Mouse (Mus musculus) midbrain, embryonic 10.5 days (tissue): ENCODE data around the gene Hacd4. TPM values are rescaled to one million over a fixed set of nuclear protein-coding genes. Genes with fewer than 3 reads are reported as not detected.

Source experiments
- DNase-seq: peaks from one replicate; pipeline ENCODE4 v3.0.0-alpha.2; 2017; ENCODE audit warnings: low spot score
- H3K27ac ChIP-seq: fragments of 300-500 bp; sonication (generic); replicated peaks from 2 replicates; pipeline ENCODE4 v1.5.1; 2016; ENCODE audit warnings: mild to moderate bottlenecking
- H3K27me3 ChIP-seq: fragments of 300-500 bp; sonication (generic); 2 replicates; pipeline ENCODE4 v1.6.1; 2016; ENCODE audit warnings: low read depth, mild to moderate bottlenecking; ENCODE audit not compliant: poor library complexity, severe bottlenecking
- H3K36me3 ChIP-seq: fragments of 300-500 bp; sonication (generic); 2 replicates; pipeline ENCODE4 v1.6.1; 2016; ENCODE audit warnings: mild to moderate bottlenecking, moderate library complexity
- H3K4me1 ChIP-seq: fragments of 300-500 bp; sonication (generic); 2 replicates; pipeline ENCODE4 v1.6.1; 2016
- H3K4me3 ChIP-seq: fragments of 300-500 bp; sonication (generic); 2 replicates; pipeline ENCODE4 v1.5.1; 2016; ENCODE audit warnings: mild to moderate bottlenecking, moderate library complexity
- H3K9me3 ChIP-seq: fragments of 300-500 bp; sonication (generic); replicated peaks from 2 replicates; pipeline ENCODE4 v1.6.1; 2016; ENCODE audit warnings: mild to moderate bottlenecking
- WGBS: fragments of 180-500 bp; shearing (Covaris S2); methylation state at CpG from one replicate; pipeline ENCODE4 v1.1.7; 2016; 5-methylcytosine and 5-hydroxymethylcytosine counted together
- polyA plus RNA-seq: library from polyadenylated mRNA; unstranded; fragments of >200 nt; fragmentation: Nextera tagmentation; extraction: Ambion mirVana; gene quantifications from 2 replicates; pipeline ENCODE4 v1.2.1, GENCODE M21; 2016

Gene Hacd4
- 3.7 and 4.3 TPM in 2 replicates for polyA plus RNA-seq

DNA sequence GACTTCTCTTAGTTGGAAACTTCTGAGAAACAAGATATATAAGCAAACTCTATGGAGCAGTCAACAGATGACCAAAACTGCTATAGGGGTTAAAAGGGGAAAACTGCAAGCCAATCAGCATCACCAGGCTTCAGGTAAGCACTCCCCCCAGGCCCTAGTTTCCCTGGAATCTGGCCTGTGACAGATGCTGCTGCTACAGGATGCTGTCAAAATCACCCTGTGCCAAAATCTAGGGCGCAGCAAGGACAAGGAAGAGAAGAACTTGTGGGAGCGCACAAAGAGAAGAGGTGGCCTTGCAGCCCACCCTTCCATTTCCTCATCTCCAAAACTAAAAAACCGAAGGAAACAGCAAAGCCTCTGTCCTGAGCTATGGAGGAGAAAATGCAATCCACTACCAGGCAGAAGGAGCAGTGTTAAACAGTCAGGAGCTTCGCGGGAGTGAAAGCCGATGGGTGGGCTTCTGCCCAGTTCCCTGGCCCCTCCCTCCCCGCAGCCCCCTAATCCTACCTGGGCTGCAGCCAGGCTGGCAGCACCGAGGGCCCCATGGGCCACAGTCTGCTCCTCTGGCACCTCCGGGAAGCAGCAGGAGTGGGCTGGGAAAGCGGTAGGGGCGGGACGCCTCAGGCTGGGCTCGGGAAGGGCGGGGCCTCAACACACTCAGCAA lies at the start of gene Hacd4:
Gene Hacd4 (minus strand): TSS at position 603 of the 664 bp plus-strand sequence.
- 6% methylated on average over 14 of the region's 14 CpGs for WGBS
- Histone ChIP-seq H3K27me3 (peaks cover 6% of the 10 kb centered on the region; the same call in 1 of the 2 replicates), H3K4me3 (peak within 1 kb of the TSS; percentile 57), H3K27ac (peak within 1 kb of the TSS; percentile 84), H3K9me3 (no peaks in the 10 kb centered on the region), H3K4me1 (peaks cover 22% of the 10 kb centered on the region), H3K36me3 (no peaks in the 10 kb centered on the region)
- peak; percentile 57 for DNase-seq

DNA sequence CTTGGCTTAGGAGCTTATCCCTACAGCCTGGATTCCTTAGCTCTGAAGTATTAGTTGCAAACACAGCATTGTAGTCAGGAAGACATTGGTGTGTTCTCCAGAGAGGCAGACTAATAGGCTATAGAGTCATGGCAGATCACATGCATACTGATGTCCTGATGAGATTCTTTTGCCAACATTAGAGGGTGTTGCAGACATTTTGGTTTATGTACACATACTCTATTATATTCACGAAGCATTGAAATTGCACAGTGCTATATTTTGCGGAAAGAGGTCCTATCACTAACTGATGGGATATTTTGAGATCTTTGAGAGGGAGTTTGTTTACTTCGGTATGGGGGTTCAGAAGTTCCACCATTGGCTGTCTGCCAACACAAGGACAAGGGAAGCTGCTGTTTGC lies 49.4 kb upstream of the Hacd4 start:
- H3K27me3 ChIP-seq, result no peaks in the 10 kb centered on the region
- no peaks in the 10 kb centered on the region for H3K9me3 ChIP-seq
- DNase-seq, result no peak
- 92% methylated on average over 3 of the region's 3 CpGs for WGBS
- H3K4me1 ChIP-seq, result no peaks in the 10 kb centered on the region
- no peaks in the 10 kb centered on the region for H3K36me3 ChIP-seq
- H3K27ac ChIP-seq, result no peak overlapping the region
- H3K4me3 ChIP-seq, result no peak overlapping the region

- 87% methylated on average over 6 of the region's 6 CpGs for WGBS
- Histone ChIP-seq H3K36me3 (no peaks in the 10 kb centered on the region), H3K27ac (no peak overlapping the region), H3K9me3 (no peaks in the 10 kb centered on the region), H3K4me3 (no peak overlapping the region), H3K27me3 (no peaks in the 10 kb centered on the region), H3K4me1 (no peaks in the 10 kb centered on the region)
- DNase-seq, result no peak
These were observed 41.4 kb upstream of the Hacd4 start for GRCm38 (mm10) chr4:88480130-88480529.

DNA sequence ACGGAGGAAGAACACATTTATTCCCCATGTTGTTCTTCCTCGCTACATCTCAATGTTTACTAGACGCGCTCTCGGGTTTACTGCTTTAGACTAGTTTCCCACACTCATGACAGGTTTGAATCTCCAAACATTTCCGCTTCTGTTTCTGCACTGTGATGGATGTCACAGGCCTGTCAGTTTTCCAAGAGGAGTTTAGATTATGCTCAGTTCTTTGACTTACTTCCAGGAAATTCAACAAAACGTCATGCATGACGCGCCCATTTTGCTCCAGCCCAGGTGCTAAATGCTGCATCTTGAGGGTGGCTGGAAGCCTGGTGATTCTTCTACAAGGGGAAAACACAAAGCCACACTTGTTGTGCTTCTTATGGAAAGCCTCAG lies 40.1 kb upstream of the Hacd4 start:
- H3K4me3 ChIP-seq, result no peak overlapping the region
- DNase-seq, result no peak

DNA sequence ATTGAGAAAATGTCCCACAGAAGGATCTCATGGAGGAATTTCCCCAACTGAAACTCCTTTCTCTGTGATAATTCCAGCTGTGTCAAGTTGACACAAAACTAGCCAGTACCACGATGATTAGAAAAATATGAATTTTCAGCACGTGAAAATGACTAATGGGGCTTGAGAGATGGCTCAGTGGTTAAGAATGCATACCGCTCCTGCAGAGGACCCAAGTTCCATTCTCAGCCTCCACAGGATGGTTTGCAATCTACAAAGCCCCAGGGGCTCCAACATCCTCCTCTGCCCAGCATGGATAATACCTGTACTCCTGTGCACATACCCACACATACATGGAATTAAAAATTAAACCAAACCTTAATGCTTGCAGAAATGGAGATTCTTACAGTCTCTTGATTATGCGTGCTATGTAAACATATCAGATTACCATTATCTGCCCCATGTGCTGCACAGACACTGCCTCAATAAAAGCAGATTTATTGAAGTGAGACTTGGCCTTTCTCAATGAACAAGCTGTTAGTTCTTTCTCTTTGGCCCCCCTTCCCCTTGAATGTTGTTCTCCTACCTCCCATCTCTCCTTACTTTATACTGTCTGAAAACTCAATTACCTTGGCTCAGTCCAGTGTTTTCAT lies 39.6 kb upstream of the Hacd4 start:
- Histone ChIP-seq H3K36me3 (no peaks in the 10 kb centered on the region), H3K27ac (no peak overlapping the region), H3K4me3 (no peak overlapping the region), H3K9me3 (no peaks in the 10 kb centered on the region), H3K4me1 (peaks cover 4% of the 10 kb centered on the region), H3K27me3 (no peaks in the 10 kb centered on the region)
- 86% methylated on average over 4 of the region's 4 CpGs for WGBS
- DNase-seq, result no peak

More for the DNA sequence above, 40.1 kb upstream of the Hacd4 start:
- no peaks in the 10 kb centered on the region for H3K9me3 ChIP-seq
- WGBS, result 97% methylated on average over 9 of the region's 9 CpGs
- no peak overlapping the region for H3K27ac ChIP-seq
- no peaks in the 10 kb centered on the region for H3K27me3 ChIP-seq
- H3K4me1 ChIP-seq, result no peaks in the 10 kb centered on the region
- no peaks in the 10 kb centered on the region for H3K36me3 ChIP-seq

- Histone ChIP-seq H3K27ac (no peak overlapping the region), H3K4me3 (no peak overlapping the region), H3K9me3 (no peaks in the 10 kb centered on the region), H3K4me1 (peaks cover 11% of the 10 kb centered on the region), H3K36me3 (no peaks in the 10 kb centered on the region), H3K27me3 (no peaks in the 10 kb centered on the region)
- no peak for DNase-seq
- 71% methylated on average over 4 of the region's 4 CpGs for WGBS
These were observed 37.9 kb upstream of the Hacd4 start for GRCm38 (mm10) chr4:88476511-88477210.

GRCm38 (mm10) chr4:88476084-88476483 lies 37.4 kb upstream of the Hacd4 start:
- WGBS, result 88% methylated on average over 3 of the region's 3 CpGs
- peaks cover 11% of the 10 kb centered on the region for H3K4me1 ChIP-seq
- H3K27me3 ChIP-seq, result no peaks in the 10 kb centered on the region
- H3K9me3 ChIP-seq, result no peaks in the 10 kb centered on the region
- no peak overlapping the region for H3K4me3 ChIP-seq
- DNase-seq, result no peak
- H3K36me3 ChIP-seq, result no peaks in the 10 kb centered on the region
- H3K27ac ChIP-seq, result no peak overlapping the region

DNA sequence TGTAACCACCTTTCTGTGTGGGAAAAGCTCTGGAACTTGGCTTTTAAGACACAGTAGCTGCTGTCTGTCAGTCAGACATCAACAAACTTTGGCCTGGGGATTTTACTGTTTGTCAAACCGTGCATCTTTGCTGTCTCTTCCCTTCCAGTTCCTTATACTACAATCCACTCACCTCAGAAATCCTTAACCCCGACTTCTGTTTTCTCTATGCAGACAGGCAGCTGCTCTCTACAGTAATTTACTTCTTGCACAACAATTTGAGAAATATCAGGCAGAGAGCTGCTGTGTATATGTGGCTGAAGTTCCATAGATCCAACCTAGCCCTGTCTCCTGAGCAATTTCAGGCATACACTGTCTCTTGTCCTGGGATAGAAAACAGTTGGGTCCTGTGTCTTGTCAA lies 32.8 kb upstream of the Hacd4 start:
- WGBS, result 83% methylated on average over 2 of the region's 2 CpGs
- H3K4me3 ChIP-seq, result no peak overlapping the region
- no peaks in the 10 kb centered on the region for H3K27me3 ChIP-seq
- no peaks in the 10 kb centered on the region for H3K36me3 ChIP-seq
- H3K9me3 ChIP-seq, result no peaks in the 10 kb centered on the region
- H3K4me1 ChIP-seq, result peaks cover 11% of the 10 kb centered on the region
- H3K27ac ChIP-seq, result no peak overlapping the region
- DNase-seq, result no peak

DNA sequence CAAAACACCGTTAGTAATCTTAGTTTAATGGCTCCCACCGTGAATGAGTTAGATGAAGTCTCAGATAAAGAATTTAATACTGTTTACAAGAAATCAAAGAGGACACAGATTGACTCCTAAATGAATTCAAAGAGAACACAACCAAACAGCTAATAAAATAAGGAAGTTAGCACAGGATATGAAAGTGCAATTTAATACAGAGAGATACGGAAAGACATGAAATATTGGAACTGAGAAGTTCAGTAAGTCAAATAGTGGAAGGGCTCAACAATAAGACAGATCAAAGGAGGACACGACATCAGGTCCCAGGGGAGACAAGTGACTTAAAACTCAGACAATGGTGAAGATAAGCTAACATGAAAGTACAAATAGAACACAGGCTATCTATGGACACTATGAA lies 25.8 kb upstream of the Hacd4 start:
- no peak for DNase-seq
- no peaks in the 10 kb centered on the region for H3K4me1 ChIP-seq
- H3K27me3 ChIP-seq, result no peaks in the 10 kb centered on the region
- H3K36me3 ChIP-seq, result no peaks in the 10 kb centered on the region
- H3K9me3 ChIP-seq, result no peaks in the 10 kb centered on the region
- no peak overlapping the region for H3K4me3 ChIP-seq
- WGBS, result 89% methylated on average over 4 of the region's 4 CpGs
- no peak overlapping the region for H3K27ac ChIP-seq

- no peak overlapping the region for H3K27ac ChIP-seq
- no peaks in the 10 kb centered on the region for H3K27me3 ChIP-seq
- H3K9me3 ChIP-seq, result no peaks in the 10 kb centered on the region
- WGBS, result 85% methylated on average over 8 of the region's 8 CpGs
- no peak for DNase-seq
- H3K36me3 ChIP-seq, result no peaks in the 10 kb centered on the region
- no peak overlapping the region for H3K4me3 ChIP-seq
- no peaks in the 10 kb centered on the region for H3K4me1 ChIP-seq
These were observed 24.4 kb upstream of the Hacd4 start for GRCm38 (mm10) chr4:88462981-88463646.

- no peaks in the 10 kb centered on the region for H3K4me1 ChIP-seq
- 92% methylated on average over 1 of the region's 1 CpGs for WGBS
- no peak overlapping the region for H3K4me3 ChIP-seq
- H3K9me3 ChIP-seq, result no peaks in the 10 kb centered on the region
- H3K27ac ChIP-seq, result no peak overlapping the region
- no peaks in the 10 kb centered on the region for H3K36me3 ChIP-seq
- no peak for DNase-seq
- H3K27me3 ChIP-seq, result no peaks in the 10 kb centered on the region
These were observed 23.8 kb upstream of the Hacd4 start for GRCm38 (mm10) chr4:88462501-88462900.

- no peak for DNase-seq
- Histone ChIP-seq H3K4me1 (no peaks in the 10 kb centered on the region), H3K9me3 (no peaks in the 10 kb centered on the region), H3K27me3 (no peaks in the 10 kb centered on the region), H3K36me3 (no peaks in the 10 kb centered on the region), H3K4me3 (no peak overlapping the region), H3K27ac (no peak overlapping the region)
- 75% methylated on average over 2 of the region's 2 CpGs for WGBS
These were observed 22.6 kb upstream of the Hacd4 start for GRCm38 (mm10) chr4:88461315-88461714.

DNA sequence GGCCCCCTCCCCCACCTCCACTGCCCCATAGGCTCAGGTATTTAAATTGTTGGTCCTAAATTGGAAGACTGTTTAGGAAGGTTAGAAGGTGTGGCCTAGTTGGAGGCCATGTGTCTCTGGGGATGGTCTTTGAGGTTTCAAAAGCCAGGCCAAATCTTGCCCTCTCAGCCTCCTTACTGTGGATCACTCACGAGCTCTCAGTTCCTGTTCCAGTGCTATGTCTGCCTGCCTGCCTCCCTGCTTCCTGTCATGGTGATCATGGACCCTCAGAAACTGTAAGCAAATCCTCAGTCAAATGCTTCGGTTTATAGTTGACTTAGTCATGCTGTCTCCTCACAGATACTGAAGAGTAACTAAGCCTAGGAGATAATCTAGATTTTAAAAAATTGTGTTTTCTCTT lies 19.9 kb upstream of the Hacd4 start:
- no peaks in the 10 kb centered on the region for H3K9me3 ChIP-seq
- 86% methylated on average over 2 of the region's 2 CpGs for WGBS
- no peaks in the 10 kb centered on the region for H3K4me1 ChIP-seq
- no peaks in the 10 kb centered on the region for H3K27me3 ChIP-seq
- H3K27ac ChIP-seq, result no peak overlapping the region
- DNase-seq, result no peak
- H3K4me3 ChIP-seq, result no peak overlapping the region
- no peaks in the 10 kb centered on the region for H3K36me3 ChIP-seq
